Mouse (Mus musculus): ENCODE results near the gene Tedc2.

Tedc2 gene

DNA sequence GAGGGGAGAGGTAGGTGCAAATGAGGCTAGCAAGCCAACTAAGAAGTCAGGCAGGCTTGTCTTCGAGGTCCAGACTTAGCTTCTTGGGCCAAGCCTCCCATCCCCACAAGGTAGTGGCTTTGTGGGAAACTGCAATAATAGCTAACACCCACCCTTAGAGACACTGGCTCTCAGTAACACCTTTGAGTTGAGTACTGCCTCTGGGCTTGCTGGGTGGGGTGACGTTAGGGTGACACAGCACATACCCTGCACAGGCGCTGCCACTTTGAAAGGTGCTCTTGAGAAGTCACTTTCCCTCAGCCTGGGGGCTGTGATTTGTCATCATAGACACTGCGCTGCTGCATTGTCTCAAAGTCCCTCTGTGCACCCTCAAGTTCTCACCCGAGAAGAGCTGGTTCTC is 26.9 kb downstream of the Tedc2 start:
- no peak for DNase-seq (ENCODE audit: low spot score in 2 of 2)

DNA sequence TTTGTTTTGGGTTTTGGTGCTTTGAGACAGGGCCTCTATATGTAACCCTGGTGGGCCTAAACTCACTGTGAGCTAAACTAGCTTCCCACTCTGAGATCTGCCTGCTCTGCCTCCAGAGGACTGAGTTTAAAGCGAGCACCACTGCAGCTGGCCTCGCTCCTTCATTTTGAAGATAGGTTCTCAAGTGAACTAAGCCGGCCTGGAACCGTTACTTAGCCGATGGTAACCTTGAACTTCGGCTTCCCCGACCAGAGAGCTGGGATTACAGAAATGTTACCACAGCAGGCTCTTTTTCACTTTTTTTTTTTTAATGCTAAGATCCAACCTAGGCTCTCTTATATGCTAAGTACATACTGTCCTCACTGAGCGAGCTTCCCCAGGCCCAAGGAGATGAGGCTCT is 27.4 kb downstream of the Tedc2 start:
- no peak for DNase-seq (ENCODE audit: low spot score in 2 of 2)

DNA sequence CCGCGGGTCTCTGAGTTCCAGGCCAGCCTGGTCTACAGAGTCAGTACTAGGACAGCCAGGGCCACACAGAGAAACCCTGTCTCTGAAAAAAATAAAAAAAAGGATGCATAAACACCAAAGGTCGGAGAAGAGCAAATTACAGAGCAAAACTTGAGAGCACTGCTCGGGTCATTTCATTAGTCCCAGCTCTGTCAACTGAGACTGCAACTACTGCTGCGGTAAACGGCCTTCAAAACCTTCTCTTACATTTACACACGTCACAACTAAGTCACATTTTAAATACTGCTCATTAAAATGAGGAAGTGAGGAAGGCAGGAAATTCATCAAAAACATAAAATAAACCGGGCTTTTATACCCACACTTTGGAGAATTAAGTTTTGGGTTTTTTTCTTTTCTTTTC is 27.8 kb downstream of the Tedc2 start:
- DNase-seq (ENCODE audit: low spot score in 2 of 2), result no peak

DNA sequence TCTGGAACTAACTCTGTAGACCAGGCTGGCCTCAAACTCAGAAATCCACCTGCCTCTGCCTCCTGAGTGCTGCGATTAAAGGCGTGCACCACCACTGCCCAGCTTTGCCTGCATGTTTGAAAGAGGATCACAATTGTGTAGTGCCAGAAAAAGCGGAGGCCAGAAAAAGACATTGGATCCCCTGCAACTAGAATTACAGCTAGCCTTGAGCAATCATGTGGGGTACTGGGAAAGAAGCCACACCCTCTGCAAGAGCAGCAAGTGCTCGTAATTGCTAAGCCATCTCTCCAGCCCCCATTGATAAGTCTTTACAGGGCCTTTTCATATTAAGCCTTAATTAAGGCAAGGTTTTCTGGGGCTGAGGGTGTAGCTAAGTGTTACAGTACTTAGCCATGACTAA is 29.2 kb downstream of the Tedc2 start:
- no peak for DNase-seq (ENCODE audit: low spot score in 2 of 2)

DNA sequence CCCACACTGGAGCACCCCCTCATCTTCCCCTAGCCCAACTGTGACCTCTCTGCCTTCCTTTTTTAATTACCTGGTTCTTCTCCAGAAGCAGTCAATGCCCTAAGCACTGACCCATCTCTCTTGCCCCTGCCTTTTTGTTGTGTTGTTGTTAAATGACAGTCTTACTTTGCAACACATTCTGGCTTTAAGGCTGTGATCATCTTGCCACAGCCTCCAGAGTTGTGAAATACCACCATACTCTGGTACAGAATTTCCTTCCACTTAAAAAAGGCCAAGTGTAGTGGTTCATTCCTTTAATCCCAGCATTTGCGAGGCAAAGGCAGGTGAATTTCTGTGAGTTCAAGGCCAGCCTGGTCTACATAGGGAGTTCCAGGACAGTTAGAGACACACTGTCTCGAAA is 29.7 kb downstream of the Tedc2 start:
- DNase-seq (ENCODE audit: low spot score in 2 of 2), result no peak

DNA sequence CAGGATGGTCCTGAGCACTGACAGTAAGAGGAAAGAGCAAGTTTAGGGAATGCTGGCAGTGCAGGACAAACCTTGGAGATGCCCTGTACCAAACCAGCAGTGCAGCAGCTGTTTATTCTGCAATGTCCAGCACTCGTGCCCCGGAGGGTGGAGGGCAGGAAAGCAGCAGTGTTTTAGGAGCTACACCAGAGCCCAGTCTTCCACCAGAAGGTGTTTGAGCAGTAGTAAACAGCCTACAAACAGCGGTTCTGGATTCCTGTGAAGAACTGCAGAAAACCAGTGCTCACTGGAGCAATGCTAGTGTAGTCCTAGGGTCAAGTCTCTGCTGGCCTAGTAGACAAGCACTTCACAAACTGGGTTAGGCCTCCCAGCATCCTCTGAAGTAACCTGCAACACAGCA is 46.4 kb downstream of the Tedc2 start:
- DNase-seq (ENCODE audit: low spot score in 2 of 2), result no peak

DNA sequence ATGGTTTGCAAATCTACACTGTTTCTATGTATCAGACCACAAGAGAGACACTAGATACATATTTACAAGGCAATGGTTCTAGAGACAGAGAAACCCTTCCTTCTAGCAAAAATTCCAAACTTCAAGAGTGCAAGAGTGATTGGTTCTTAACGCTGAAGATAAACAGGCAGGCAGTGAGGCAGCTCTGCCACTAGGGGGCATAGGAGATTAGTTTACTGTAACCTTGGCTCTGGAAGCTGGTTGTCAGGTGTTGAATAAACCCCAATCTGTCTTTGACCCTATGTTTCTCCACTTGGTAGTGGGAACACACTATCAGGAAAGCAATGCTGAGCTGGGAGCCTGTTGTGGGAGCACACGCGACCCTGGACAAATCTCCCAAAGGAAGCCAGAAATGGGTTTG is 47.2 kb downstream of the Tedc2 start:
- DNase-seq (ENCODE audit: low spot score in 2 of 2), result peak; percentile 20 to 58

DNA sequence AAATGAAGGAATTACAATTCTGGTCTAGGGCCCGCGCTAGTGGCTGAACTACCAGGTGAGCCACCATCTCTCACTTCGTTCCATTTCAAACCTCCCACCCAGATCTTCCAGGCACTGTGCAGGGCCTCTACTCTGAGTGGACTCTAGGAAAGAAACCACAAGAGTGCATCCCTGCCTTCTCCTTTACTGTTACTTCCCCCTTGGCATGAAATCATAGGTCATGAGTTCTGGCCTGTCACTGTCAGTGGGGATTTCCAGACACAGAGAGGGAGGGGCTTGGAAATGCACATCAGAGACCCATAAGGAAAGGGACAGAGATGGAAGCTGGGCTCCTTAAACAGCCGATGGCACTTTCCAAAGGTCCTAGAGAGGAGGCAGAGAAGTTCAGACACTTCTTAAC is 48.9 kb downstream of the Tedc2 start:
- DNase-seq (ENCODE audit: low spot score in 2 of 2), result peak in 1 of 2 experiments; percentile 27

DNA sequence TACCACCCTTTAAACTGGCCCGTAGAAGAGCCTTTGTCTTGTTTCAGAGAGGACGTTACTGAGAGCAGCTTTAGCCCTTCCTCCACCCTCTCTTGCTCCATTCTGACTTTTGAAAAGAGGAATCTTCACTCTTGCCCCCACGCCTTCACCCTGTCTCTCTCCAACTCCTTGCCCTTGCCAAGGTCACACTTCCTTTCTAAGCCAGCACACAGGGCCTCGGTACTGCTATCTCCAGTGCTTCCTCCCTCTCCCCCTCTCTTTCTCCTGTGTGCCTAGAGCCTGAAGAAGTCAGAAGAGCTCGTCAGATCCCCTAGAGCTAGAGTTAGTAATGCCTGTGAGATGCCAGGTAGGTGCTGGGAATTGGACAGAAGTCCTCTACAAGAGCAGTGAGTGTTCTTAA is 49.9 kb downstream of the Tedc2 start:
- DNase-seq (ENCODE audit: low spot score in 2 of 2), result peak in 1 of 2 experiments; percentile 24

DNA sequence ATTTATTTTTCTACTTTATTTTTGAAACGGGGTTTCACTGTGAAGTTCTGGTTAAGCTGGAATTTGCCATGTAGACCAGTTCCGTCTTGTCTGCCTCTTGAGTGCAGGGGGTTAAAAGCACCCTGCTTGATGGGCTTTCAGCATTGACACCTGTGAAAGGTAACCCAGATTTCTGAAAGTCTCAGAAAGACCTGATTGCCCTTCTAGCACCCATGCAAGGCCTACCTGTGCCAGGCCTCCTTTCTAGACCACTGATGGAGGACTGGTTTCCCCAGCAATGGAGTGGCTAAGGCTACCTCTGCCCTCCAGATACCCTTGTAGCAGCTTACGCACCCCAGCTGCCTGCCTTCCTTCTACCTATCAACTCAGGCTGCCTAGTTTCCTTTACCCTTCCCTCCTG is 50.5 kb downstream of the Tedc2 start:
- DNase-seq (ENCODE audit: low spot score in 2 of 2), result no peak

DNA sequence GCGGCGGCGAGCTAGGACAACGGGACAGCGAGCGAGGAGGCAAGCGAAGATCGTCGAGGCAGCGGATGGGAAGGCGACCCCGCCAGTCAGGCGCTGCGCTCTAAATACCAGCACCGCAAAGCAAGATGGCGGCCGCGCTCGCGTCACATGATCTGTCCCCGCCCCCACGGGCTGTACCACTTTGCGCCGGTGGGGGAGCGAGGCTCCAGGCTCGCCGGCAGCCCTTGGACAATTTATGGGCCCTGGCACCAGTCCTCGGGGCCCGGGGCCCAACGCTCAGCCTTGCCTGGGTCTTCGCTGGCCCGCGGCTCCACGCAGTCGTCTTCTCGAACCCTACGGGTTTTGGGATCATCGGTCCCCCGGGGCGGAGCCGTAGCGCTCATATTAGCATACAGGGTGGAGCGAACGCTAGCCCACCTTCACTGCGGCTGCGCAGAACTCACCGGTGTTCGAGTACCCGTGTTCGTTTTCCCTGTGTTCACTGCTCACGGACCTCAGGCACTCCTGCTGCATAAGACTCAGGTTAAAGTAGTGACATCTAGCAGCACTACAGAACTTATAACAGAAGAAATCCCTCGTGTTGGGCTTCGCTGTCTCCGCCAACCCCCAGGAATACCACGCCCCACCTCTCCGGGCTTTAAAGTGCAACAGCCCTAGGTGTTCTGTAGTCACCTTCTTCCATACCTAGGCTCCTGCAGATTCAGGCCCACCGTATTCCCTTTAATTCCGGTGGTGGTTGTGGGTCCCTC is 51.2 kb downstream of the Tedc2 start, which contains the start of gene Atp6v0c:
Gene Atp6v0c, minus strand, starts transcription at position 386 of the 749 bp plus-strand sequence.
- peak; percentile 94 to 96 for DNase-seq (ENCODE audit: low spot score in 2 of 2)

DNA sequence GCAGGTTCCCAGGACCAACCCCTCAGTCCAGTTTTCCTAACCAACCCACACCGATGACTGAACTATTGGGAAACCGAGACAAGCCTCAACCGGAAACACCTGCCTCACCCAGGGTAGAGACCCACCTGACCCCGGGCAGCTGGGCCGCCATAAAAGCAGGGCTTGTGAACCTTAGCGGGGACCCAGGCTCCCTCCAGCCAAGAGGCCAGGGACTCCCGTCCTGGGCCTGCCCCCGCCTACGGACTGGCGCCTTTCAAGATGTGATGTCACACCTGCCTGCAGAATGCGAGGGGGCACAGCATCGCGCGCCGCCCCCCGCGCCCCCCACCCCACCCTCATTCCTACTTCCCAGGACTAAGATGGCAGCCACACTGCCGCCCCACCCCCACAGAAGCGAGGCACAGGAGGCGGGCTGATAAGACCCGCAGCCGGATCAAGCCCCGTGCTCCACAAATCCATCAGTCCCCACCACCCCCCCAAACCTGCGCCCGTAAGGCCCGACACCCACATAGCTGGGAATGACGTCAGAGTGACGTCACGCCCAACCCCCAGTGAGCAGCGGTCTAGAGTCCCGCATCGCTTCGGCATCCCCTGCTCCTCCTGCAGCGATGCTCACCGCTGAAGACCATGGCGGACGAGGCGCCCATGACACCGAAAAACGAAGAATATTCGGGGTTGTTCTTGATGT is 51.9 kb downstream of the Tedc2 start:
- DNase-seq (ENCODE audit: low spot score in 2 of 2), result peak; percentile 49 to 56

DNA sequence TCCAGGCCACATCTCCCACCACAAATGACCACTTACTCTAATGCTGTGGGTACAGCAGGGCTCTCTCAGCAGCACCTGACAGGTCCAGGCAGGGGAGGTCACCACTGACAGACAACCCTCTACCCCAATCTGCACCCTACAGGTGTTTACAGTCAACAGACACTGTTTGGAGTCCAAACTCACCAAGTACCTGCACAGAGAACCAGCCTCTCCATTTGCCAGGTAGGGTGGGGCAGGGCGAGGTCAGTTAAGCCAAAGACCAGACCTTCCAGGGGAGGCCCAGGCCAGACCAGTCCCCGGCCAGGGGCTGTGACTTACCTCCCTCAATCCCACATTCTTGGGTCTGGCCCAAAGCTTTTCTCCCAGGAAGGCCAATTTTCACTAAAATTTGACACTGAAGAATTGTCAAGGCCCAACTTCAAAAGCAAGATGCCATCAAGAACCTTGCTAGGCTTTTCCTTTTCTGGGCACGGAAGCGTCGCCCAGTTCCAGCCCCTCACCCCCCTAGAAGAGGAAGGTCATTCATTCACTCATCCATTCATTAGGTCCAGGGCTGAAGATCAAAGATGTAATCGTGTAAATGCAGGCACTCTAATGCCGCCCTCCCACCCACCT is 52.7 kb downstream of the Tedc2 start:
- no peak for DNase-seq (ENCODE audit: low spot score in 2 of 2)

DNA sequence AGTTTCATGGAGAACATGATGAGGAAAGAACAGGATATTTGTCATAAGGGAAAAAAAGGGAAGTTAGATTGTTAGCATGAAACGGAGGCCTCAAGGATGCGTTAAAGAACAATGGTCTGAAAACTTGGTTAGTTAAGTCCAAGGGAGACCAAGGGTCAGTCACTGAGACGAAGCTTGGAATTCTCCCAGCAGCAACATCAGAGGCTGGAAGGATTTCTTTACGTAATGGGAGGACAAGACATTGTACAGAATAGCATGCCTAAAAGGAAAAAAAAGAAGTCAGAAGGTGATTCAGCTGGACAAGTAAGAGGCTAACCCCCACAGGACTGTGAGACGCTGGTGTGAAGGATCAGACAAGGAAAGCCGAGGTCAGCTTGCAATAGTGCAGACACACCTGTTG is 53.5 kb downstream of the Tedc2 start:
- no peak for DNase-seq (ENCODE audit: low spot score in 2 of 2)
